Mouse (Mus musculus) bone marrow, adult 2 months (tissue): ENCODE measurements around the gene Ssh1. TPM values are rescaled to one million over a fixed set of nuclear protein-coding genes. Genes with fewer than 3 reads are reported as not detected.

ENCODE experiments used
- H3K27ac ChIP-seq: fragments of 200-500 bp; 2 replicates; pipeline ENCODE4 v1.5.1; 2012; ENCODE audit warnings: low read depth, mild to moderate bottlenecking, control low read depth, inconsistent platforms, low read length; ENCODE audit not compliant: control insufficient read depth, poor library complexity, insufficient read depth
- H3K4me1 ChIP-seq: fragments of 200-500 bp; 2 replicates; pipeline ENCODE4 v1.6.1; 2011; ENCODE audit warnings: low read length; ENCODE audit not compliant: control insufficient read depth, insufficient read depth
- H3K4me3 ChIP-seq: fragments of 200-500 bp; replicated peaks from 2 replicates; pipeline ENCODE3; 2011; ENCODE audit warnings: mild to moderate bottlenecking, low read depth, low read length, control low read depth; ENCODE audit not compliant: control insufficient read depth
- CTCF ChIP-seq: fragments of 200-500 bp; IDR thresholded peaks from 2 replicates; pipeline ENCODE4 v1.5.1; 2011; ENCODE audit warnings: low read length, control low read depth; ENCODE audit not compliant: control insufficient read depth, insufficient read depth
- POLR2A ChIP-seq: fragments of 200-500 bp; IDR thresholded peaks from 2 replicates; pipeline ENCODE4 v1.6.1; 2011; ENCODE audit warnings: low read depth, mild to moderate bottlenecking, control low read depth, low read length, borderline replicate concordance; ENCODE audit not compliant: control insufficient read depth
- WGBS: fragments of 180-500 bp; shearing (Covaris S2); methylation state at CpG from one replicate; pipeline ENCODE4 v1.1.7; 2018; 5-methylcytosine and 5-hydroxymethylcytosine counted together
- polyA plus RNA-seq: library from polyadenylated mRNA; stranded (reverse); fragments of >200 nt; gene quantifications from 2 replicates; pipeline ENCODE4 v1.2.4, GENCODE M21; 2011; ENCODE audit warnings: low replicate concordance; ENCODE audit not compliant: missing spikeins, insufficient read depth, insufficient read length

The Ssh1 gene
- polyA plus RNA-seq, 1 experiment: 14.4 TPM

DNA sequence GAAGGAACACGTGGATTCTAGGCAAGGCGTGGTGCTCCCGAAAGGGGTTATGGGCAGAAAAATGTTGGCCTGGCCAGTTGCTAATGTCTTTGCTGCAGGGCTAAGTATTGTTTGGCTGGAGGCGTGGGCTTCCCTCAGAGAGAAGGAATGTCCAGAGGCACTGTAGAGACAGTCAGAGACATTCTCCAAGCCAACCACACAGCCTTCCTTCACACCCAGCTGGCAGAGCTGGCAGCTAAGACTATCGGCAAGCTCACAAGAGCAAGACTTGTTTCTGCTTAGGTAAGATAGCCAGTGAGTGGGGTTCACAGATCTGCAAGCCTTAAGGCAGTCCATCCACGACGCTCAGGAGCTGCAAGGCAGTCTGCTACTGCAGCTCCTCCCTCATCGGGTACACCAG lies 16.4 kb downstream of the Ssh1 start:
- TF ChIP-seq CTCF: no peak
- TF ChIP-seq POLR2A: no peak
- peak overlapping the region; percentile 16; the same call in 1 of the 2 replicates for H3K27ac ChIP-seq
- peaks cover 7% of the 10 kb centered on the region for H3K4me1 ChIP-seq
- H3K4me3 ChIP-seq: no peak overlapping the region
- 73% methylated on average over 8 of the region's 8 CpGs for WGBS

DNA sequence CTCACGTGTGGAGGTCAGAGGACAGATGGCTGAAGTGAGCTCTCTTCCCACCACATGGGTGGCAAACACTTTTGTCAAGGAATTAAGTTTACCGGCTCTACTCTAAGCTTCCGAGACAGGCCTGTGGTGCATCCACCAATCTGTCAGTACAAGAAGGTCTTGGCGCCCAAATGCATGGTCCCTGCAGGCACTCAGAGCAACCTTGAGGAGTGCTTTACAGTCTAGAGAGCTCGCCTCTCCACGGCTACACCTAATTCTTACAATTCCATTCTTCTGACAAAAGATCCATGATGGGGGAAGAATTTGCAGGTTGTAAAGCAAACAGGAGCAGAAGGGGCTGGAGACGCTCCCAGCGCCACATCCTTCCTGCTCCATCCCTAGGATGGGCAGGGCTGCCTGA lies 17.1 kb downstream of the Ssh1 start:
- peaks cover 7% of the 10 kb centered on the region for H3K4me1 ChIP-seq
- H3K4me3 ChIP-seq: no peak overlapping the region
- no peak for TF ChIP-seq CTCF
- TF ChIP-seq POLR2A: no peak
- 89% methylated on average over 8 of the region's 8 CpGs for WGBS
- 0 out of 2 replicates have a peak overlapping the region, but pooled peaks have one; percentile 9 for H3K27ac ChIP-seq

DNA sequence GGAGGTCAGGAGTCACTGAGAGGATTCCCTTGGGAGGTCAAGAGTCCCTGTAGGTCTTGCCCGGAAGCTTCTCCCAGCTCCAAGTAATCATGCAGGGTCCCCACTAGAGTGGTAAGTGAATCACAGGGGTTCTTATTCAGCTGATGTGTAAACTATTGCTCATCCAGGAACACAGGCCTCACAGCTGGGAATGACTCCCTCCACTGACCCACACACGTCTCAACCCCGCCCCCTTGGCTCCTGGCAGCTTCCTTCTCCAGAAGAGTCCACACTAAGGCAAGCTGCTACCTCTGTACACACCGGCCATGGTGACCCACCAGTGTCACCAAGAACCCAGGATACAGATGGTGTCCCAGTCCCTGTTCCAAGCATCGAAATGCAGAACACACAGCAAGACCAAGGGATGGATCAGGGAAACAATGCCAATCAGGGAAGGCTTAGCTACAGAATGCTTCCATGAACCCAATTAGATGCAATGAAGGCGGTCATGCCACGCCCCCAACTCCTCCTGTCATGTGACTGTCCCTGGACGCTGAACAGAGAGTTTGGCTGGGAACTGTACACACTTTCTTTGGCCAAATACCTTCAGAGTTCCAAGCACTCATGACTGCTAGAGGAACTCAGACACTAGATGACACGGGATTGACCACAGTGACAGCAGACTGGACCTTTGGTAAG lies 18.0 kb downstream of the Ssh1 start:
- H3K27ac ChIP-seq: no peak overlapping the region
- TF ChIP-seq CTCF (no peak), POLR2A (no peak)
- 77% methylated on average over 9 of the region's 9 CpGs for WGBS
- peaks cover 5% of the 10 kb centered on the region for H3K4me1 ChIP-seq
- H3K4me3 ChIP-seq: no peak overlapping the region

DNA sequence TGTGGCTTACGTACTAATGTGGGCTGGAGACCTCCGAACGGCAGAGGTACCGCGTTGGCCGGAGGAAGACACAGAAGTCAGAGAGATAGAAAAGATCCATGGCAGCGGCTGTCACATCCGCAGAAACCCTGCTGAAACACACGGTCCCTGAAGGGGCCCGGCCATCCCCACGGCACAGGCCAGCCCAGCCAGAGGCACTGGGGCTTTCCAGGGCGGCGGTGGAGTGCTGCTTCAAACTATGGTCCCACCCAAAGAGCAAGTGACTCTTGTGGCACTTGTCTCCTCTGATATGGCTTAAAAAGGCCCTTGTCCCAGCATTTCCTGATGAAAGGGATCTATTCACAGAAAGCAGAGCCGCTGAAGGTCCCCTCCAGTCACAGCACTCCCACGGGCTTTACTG lies 19.1 kb downstream of the Ssh1 start:
- Histone ChIP-seq H3K4me3 (no peak overlapping the region), H3K4me1 (peaks cover 5% of the 10 kb centered on the region), H3K27ac (peak overlapping the region; percentile 30; the same call in 1 of the 2 replicates)
- TF ChIP-seq CTCF (no peak), POLR2A (no peak)
- WGBS: 88% methylated on average over 15 of the region's 15 CpGs

GRCm38 (mm10) chr5:113973790-113974189 lies 19.9 kb downstream of the Ssh1 start:
- 68% methylated on average over 8 of the region's 8 CpGs for WGBS
- TF ChIP-seq POLR2A (no peak), CTCF (no peak)
- peak overlapping the region; percentile 43 for H3K27ac ChIP-seq

GRCm38 (mm10) chr5:113972589-113973515 lies 20.8 kb downstream of the Ssh1 start:
- TF ChIP-seq CTCF (no peak), POLR2A (0 out of 2 replicates have a peak, but pooled peaks have one; percentile 17)
- 57% methylated on average over 18 of the region's 18 CpGs for WGBS
- H3K4me3 ChIP-seq: peak overlapping the region; percentile 25
- H3K27ac ChIP-seq: peak overlapping the region; percentile 72
- peaks cover 5% of the 10 kb centered on the region for H3K4me1 ChIP-seq

More at GRCm38 (mm10) chr5:113973790-113974189, 19.9 kb downstream of the Ssh1 start:
- Histone ChIP-seq H3K4me1 (peaks cover 5% of the 10 kb centered on the region), H3K4me3 (peak overlapping the region; percentile 38)

DNA sequence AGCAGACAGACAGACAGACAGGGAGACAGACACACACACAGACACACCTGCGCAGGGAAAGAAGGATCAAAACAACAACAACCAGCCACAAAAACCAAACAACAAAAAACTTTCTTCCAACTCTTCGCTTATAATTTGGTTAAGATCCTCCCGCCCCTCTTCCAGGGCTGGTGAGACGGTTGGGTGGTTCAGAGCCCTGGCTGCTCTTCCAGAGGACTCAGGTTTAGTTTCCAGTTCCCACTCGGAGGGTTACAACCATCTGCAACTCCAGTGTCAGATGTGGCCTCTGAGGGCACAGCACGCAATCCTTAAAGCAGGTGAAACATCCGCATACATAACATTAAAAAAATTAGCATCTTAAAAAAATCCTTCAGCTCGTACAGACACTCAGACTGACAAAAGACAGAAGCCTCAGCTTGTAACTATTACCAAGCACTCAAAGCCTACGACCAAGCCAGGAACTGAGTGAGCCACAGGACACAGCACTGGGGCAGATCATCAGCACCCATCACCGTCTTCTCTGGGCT lies 22.2 kb downstream of the Ssh1 start:
- H3K27ac ChIP-seq: no peak overlapping the region
- 89% methylated on average over 10 of the region's 10 CpGs for WGBS
- no peak for TF ChIP-seq CTCF
- TF ChIP-seq POLR2A: no peak
- H3K4me3 ChIP-seq: no peak overlapping the region
- peaks cover 5% of the 10 kb centered on the region for H3K4me1 ChIP-seq

DNA sequence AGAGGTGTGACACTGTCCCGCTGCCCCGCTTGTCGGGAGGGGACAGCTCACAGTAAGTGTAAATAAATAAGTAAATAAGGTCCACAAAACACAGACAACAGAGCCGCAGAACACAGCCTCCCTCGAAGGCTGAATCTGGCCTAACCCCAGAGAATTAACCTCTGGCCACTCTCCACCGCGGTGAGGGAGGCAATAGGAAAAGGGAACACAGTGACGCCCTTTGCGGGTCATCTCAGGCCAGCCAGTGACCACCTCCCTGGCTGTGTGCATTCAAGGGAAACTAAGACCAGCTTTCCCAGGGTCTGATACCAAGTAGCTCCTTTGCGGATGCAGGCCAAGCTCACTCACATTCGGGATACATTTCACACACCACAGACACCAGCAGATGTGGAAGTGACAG lies 25.3 kb downstream of the Ssh1 start:
- 92% methylated on average over 11 of the region's 11 CpGs for WGBS
- H3K27ac ChIP-seq: no peak overlapping the region
- H3K4me1 ChIP-seq: no peaks in the 10 kb centered on the region
- no peak for TF ChIP-seq CTCF
- no peak for TF ChIP-seq POLR2A
- no peak overlapping the region for H3K4me3 ChIP-seq
